Mouse (Mus musculus): ENCODE measurements around the gene Zc3h4.
"Not testable (repeated sequence)": the region's sequence is repeated elsewhere in the genome, so short reads cannot be mapped to it uniquely, and the experiment has no call there.

Zc3h4 gene

GRCm38 (mm10) chr7:16400689-16401611 lies at the start of gene Zc3h4:
Gene Zc3h4 (plus strand): TSS chr7:16400910.
- DNase-seq (ENCODE audit: low spot score in 2 of 2), result peak; percentile 91 to 96

GRCm38 (mm10) chr7:16355854-16356594 lies 44.7 kb upstream of the Zc3h4 start:
- no peak for DNase-seq (ENCODE audit: low spot score in 2 of 2)

GRCm38 (mm10) chr7:16357602-16358001 lies 43.1 kb upstream of the Zc3h4 start:
- no peak for DNase-seq (ENCODE audit: low spot score in 2 of 2)

- DNase-seq (ENCODE audit: low spot score in 2 of 2), result no peak
Measured at GRCm38 (mm10) chr7:16364319-16364718, 36.4 kb upstream of the Zc3h4 start.

GRCm38 (mm10) chr7:16364901-16365500 lies 35.7 kb upstream of the Zc3h4 start:
- DNase-seq (ENCODE audit: low spot score in 2 of 2), result no peak

- no peak for DNase-seq (ENCODE audit: low spot score in 2 of 2)
Measured at GRCm38 (mm10) chr7:16366133-16366646, 34.5 kb upstream of the Zc3h4 start.

GRCm38 (mm10) chr7:16366669-16367068 lies 34.0 kb upstream of the Zc3h4 start:
- DNase-seq (ENCODE audit: low spot score in 2 of 2), result no peak

GRCm38 (mm10) chr7:16368835-16369234 lies 31.9 kb upstream of the Zc3h4 start:
- no peak for DNase-seq (ENCODE audit: low spot score in 2 of 2)

- no peak for DNase-seq (ENCODE audit: low spot score in 2 of 2)
Measured at GRCm38 (mm10) chr7:16370596-16370995, 30.1 kb upstream of the Zc3h4 start.

GRCm38 (mm10) chr7:16373719-16374118 lies 27.0 kb upstream of the Zc3h4 start:
- no peak for DNase-seq (ENCODE audit: low spot score in 2 of 2)

GRCm38 (mm10) chr7:16374989-16375388 lies 25.7 kb upstream of the Zc3h4 start:
- DNase-seq (ENCODE audit: low spot score in 2 of 2), result no peak

GRCm38 (mm10) chr7:16376505-16376904 lies 24.2 kb upstream of the Zc3h4 start:
- peak; percentile 65 to 84 for DNase-seq (ENCODE audit: low spot score in 2 of 2)

GRCm38 (mm10) chr7:16387160-16388041 lies 13.3 kb upstream of the Zc3h4 start, which contains the start of gene Sae1:
Gene Sae1 (minus strand): TSS chr7:16387806.
- peak; percentile 96 to 98 for DNase-seq (ENCODE audit: low spot score in 2 of 2)

GRCm38 (mm10) chr7:16389942-16390341 lies 10.8 kb upstream of the Zc3h4 start:
- DNase-seq (ENCODE audit: low spot score in 2 of 2), result not testable (repeated sequence)

GRCm38 (mm10) chr7:16392923-16393322 lies 7.8 kb upstream of the Zc3h4 start:
- no peak for DNase-seq (ENCODE audit: low spot score in 2 of 2)

- DNase-seq (ENCODE audit: low spot score in 2 of 2), result peak; percentile 53 to 74
Measured at GRCm38 (mm10) chr7:16395944-16396343, 4.8 kb upstream of the Zc3h4 start.

- DNase-seq (ENCODE audit: low spot score in 2 of 2), result no peak
Measured at GRCm38 (mm10) chr7:16397465-16397864, 3.2 kb upstream of the Zc3h4 start.

- DNase-seq (ENCODE audit: low spot score in 2 of 2), result no peak
Measured at GRCm38 (mm10) chr7:16398387-16399050, 2.2 kb upstream of the Zc3h4 start.

GRCm38 (mm10) chr7:16399098-16399819 lies 1.5 kb upstream of the Zc3h4 start:
- DNase-seq (ENCODE audit: low spot score in 2 of 2), result peak; percentile 89 to 92

All from spleen, postnatal 4 days (tissue).